Mouse (Mus musculus): Measurements from ENCODE around the gene Tmbim4.
"Not testable (repeated sequence)": the region's sequence is repeated elsewhere in the genome, so short reads cannot be mapped to it uniquely, and the experiment has no call there.

Tmbim4 gene

GRCm38 (mm10) chr10:120197061-120197835 lies 4.1 kb upstream of the Tmbim4 start:
- DNase-seq (ENCODE audit: low spot score), result no peak

GRCm38 (mm10) chr10:120201961-120202402 lies 592 bp downstream of the Tmbim4 start, which contains the start of gene Irak3:
TSS of gene Irak3 (minus strand) at chr10:120202130.
- peak; percentile 88 for DNase-seq (ENCODE audit: low spot score)

DNA sequence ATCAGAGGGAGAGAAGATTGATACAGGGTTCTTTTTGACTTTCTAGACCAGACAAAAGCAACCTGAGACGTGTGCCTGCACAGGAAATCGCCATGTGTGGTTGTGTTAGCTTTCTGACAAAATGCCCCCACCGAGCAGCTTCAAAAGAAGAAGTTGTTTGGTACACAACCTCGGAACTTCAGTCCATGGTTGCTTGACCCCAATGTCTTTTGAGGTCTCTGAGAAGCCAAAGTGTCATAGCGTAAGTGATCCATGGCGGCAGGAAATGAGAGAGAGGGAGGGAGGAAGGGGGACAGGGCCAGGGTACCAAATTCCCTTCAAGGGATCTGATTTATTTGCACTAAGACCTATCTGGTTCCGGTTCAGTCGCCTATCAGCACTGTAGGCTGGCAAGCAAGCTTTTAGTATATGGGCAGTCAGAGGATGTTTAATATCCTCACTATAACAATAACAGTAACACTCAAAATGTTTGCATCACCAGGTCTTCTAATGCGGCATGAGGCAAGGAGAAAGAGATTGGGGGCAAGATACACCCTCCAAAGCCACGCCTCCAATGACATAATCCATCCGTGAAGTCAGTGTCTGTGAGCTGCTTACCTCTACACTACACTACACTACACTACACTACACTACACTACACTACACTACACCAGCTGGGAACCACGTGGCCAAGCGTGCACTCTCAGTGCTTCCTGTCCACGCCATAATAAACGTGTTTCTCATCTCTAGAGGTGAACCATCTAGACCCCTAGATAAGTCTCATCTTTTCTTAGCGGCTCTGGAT lies 1.3 kb downstream of the Tmbim4 start:
- DNase-seq (ENCODE audit: low spot score), result no peak

- no peak for DNase-seq (ENCODE audit: low spot score)
Measured at GRCm38 (mm10) chr10:120204591-120205210, 3.3 kb downstream of the Tmbim4 start.

DNA sequence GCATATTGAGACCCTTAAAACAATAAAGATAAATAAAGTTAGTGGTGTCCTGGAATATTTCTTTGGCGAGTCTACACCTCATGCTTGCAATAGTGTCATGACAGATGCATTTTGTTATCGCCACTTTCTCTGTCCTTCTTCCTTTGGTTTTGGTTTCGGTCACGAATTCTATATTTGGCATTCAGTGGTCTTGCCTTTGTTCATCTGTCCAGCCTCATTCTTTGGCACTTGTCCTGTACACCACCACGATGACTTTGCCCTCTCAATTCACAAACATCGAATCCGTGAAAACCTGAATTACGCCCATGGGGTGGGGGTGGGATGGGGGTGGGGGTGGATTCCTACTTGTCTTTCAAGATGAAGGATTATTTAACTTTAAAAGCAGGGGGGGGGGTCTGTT lies 6.6 kb downstream of the Tmbim4 start:
- DNase-seq (ENCODE audit: low spot score), result no peak

DNA sequence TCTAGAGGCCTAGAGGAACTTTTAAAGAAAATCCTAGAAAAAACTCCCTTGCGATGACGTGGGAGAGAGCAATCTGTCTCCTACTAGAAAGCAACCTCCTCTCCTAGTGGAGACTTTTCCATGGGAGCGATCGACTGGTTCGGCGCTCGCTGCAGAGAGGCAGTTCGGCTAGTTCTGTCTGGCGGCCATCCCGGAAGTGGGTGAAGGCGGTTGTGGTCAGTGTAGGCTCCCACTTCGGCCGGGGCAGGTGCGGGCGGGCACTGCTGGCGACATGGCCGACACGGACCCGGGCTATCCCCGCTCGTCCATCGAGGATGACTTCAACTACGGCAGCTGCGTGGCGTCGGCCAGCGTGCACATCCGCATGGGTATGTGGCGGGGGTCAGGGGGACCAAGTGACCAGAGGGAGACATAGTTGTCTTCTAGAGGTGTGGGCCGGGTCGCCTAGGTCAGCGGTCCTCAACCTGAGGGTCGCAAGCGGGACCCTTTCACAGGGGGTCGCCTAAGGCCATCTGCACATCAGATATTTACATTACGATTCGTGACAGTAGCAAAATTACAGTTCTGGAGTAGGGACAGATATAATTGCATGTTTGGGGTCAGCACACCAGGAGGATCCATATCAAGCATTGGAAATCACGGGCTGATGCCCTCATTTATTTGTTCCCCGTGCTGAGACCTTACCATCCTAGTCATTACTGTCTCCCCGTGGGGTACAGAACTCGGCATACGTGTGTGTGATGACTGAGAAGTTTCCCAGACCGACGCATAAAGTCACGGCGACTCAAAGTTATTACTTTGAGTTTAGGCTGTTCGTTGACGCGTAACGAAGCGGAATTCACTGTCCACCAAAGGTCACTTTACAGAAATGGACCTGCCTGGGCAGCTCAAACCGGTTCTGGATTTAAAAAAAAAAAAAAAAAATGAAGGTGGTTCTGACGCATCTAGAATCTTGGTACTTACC lies 7.5 kb downstream of the Tmbim4 start:
- DNase-seq (ENCODE audit: low spot score), result peak; percentile 92

GRCm38 (mm10) chr10:120209539-120209925 lies 8.1 kb downstream of the Tmbim4 start:
- DNase-seq (ENCODE audit: low spot score), result no peak

GRCm38 (mm10) chr10:120210096-120210495 lies 8.7 kb downstream of the Tmbim4 start:
- DNase-seq (ENCODE audit: low spot score), result no peak

- DNase-seq (ENCODE audit: low spot score), result not testable (repeated sequence)
Measured at GRCm38 (mm10) chr10:120217099-120217498, 15.7 kb downstream of the Tmbim4 start.

DNA sequence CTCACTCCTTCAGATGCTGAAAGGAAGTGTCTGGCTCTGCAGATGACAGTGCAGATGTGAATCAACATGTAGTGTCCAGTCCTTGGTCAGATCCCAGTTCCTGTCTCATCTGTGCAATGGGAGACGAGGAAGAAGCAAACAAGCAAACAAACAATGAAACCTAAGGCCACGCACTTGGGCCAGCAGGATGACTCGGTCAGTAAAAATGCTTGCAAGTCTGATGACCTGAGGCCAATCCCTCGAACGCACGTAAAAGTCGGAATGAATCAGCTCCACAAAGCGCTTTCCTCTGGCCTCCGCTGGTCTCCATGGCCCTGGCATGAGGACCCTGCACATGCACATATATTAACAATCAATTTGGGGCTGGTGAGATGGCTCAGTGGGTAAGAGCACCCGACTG lies 17.6 kb downstream of the Tmbim4 start:
- no peak for DNase-seq (ENCODE audit: low spot score)

DNA sequence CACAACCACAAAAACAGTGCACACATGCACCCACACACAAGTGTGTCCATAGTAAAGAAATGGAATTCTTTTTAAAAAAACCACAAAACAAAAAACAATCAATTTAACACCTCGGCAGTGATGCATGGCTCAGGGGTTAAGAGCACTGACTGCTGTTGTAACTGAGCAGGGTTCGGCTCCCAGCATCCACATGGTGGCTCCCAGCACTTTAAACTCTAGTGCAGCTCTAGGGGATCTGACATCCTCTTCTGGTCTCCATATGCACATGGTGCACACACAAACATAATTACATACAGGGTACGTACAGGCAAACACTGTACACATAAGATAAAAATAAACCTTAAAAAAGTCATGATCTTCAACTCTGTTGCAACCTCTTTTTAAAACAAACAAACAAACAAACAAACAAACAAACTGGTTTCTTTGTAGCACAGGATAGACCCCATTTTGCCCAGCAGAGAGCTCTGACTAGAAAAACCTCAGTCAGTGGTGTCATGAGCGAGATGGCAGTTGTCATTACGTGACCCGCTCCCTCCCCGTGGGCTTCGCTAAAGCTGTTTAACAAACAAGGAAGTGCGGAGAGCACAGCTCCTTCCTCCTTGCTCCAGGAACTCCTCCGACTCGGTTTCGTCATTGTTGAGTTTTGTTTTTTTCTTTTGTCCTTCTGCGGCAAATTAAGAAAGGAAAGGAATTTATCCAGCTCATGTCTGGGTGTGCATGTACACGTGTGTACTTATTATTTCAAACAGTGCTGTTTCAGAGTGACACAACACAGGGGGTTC lies 18.4 kb downstream of the Tmbim4 start:
- DNase-seq (ENCODE audit: low spot score), result no peak

GRCm38 (mm10) chr10:120220776-120221175 lies 19.4 kb downstream of the Tmbim4 start:
- no peak for DNase-seq (ENCODE audit: low spot score)

GRCm38 (mm10) chr10:120226871-120227661 lies 25.7 kb downstream of the Tmbim4 start, which contains the start of gene Llph:
TSS of gene Llph (plus strand) at chr10:120227070.
- peak; percentile 94 for DNase-seq (ENCODE audit: low spot score)

GRCm38 (mm10) chr10:120231718-120232117 lies 30.3 kb downstream of the Tmbim4 start:
- peak; percentile 80 for DNase-seq (ENCODE audit: low spot score)

DNA sequence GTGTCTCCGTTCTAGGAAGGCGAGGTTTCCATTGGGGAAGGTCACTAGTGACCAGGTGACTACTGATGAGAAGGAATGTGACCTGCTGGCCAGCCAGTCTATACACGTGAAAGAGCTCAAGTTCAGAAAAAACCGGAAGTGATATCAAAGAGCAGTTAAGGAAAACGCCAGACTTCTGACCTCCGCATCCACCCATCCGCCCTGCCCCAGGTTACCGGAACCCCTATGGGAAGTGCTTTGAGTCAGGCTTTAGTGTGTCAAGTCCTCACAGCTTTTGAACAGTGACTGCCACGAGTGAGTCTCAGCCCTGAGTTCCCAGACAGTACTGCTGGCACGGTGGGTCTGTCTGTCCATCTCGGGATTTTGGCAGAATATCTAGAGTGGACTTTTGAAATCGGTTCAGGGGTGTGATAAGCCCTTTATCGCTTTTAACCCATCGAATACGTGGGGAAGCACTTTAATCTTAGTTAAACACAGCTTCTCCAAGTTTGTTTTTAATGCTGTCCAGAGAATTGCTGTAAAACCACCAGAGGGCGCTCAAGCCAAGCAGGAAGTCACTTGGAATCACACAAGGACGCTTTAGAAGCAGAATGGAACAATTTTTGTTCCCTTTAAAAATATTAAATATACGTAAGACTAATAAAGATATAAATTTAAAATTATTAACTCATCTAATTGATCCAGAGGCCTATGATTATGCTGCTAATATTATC lies 32.4 kb downstream of the Tmbim4 start:
- DNase-seq (ENCODE audit: low spot score), result peak; percentile 86

GRCm38 (mm10) chr10:120236855-120237254 lies 35.5 kb downstream of the Tmbim4 start:
- DNase-seq (ENCODE audit: low spot score), result no peak

DNA sequence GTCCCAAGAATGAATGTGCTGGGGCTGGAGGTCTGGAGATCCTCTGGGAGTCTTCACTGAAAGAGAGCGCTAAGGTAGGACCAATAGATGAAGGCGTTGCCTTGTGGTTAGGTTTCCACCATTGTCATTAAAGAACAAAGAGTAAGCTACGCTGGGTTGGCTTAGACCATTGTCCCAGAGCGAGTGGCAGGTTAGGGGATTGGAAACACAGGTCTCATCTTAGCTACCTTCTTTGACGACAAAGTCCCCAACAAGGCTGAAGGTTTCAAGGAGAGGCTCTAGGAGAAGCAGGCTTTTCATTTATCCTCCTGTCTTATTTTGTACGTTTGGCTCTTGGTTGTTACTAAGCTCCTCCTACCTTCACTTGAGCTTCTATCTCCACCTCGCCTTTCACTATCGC lies 36.9 kb downstream of the Tmbim4 start:
- DNase-seq (ENCODE audit: low spot score), result no peak

DNA sequence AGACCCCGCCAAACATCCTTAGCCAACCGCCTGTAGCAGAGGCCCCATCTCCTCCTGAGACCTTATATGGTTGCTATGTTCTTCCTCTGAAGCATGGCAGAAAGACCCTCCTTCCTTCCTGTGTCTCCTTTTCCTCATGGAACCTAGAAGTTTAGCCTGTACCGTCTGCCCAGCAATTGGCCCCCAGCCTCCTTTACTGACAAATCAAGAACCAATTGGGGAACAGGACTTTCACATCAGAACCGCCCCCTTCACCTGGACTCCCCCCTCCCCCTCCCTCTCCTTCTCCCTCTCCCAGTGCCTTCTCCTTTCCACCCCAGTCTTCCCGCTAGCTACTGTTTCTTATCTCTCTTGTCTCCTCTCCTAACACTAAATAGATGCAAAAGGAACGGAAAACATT lies 38.1 kb downstream of the Tmbim4 start:
- no peak for DNase-seq (ENCODE audit: low spot score)

GRCm38 (mm10) chr10:120242421-120242820 lies 41.0 kb downstream of the Tmbim4 start:
- peak; percentile 52 for DNase-seq (ENCODE audit: low spot score)

Data from embryo, embryonic 10.5 days (tissue).